In genomic region chr8:113791856-113792255, GRCm38 (mm10) we compare ENCODE assay signal across 12 mouse cellular contexts. TPM values are rescaled to one million over a fixed set of nuclear protein-coding genes. Genes with fewer than 3 reads are reported as not detected.
DNase-seq lines count a peak whose midpoint lies in the region; ATAC-seq and TF ChIP-seq lines count a peak whose summit lies in the region.
"Had no signal": no experiment of that assay in that cellular context is flagged by ENCODE, and none has a peak within 500 bp of the region (broad histone marks: within the 10 kb centered on the region; RNA-seq: fewer than 3 reads in every experiment).

No protein-coding gene starts in this region.

- H3K4me1 ChIP-seq in embryonic facial prominence, embryonic 10.5 days, result no peaks in the 10 kb centered on the region
- H3K4me1 ChIP-seq in lung, embryonic 14.5 days (ENCODE audit: insufficient read depth), result no peaks in the 10 kb centered on the region

- H3K27ac ChIP-seq in layer of hippocampus, adult 2 months, result no peak overlapping the region
- no peak overlapping the region for H3K27ac ChIP-seq in embryonic facial prominence, embryonic 10.5 days (replicated peaks)
- no peak overlapping the region for H3K27ac ChIP-seq in lung, embryonic 14.5 days (ENCODE audit: low read depth)

- H3K36me3 ChIP-seq in embryonic facial prominence, embryonic 10.5 days (replicated peaks), result no peaks in the 10 kb centered on the region
- no peaks in the 10 kb centered on the region for H3K36me3 ChIP-seq in lung, embryonic 14.5 days (ENCODE audit: insufficient read depth)

- DNase-seq in embryo, embryonic 9.5 days (ENCODE audit: extremely low spot score), result peak; percentile 30
- no peak for DNase-seq in embryo, embryonic 11 days
- DNase-seq in layer of hippocampus, postnatal 10 days (ENCODE audit: low spot score in 2 of 2), result peak; percentile 9 to 17
- DNase-seq in layer of hippocampus, adult 2 months (ENCODE audit: low spot score in 2 of 2), result no peak
- peak; percentile 74 for DNase-seq in embryonic facial prominence, embryonic 10.5 days (ENCODE audit: low spot score)
- no peak for DNase-seq in lung, embryonic 14.5 days
- DNase-seq in natural killer cell, adult 2 months (ENCODE audit: low spot score in 2 of 2), result no peak
- DNase-seq: thymus, postnatal 25 days had no signal

- TF ChIP-seq CTCF in layer of hippocampus, adult 2 months (conservative IDR thresholded peaks at IDR 0.05), result no peak
- no peak for TF ChIP-seq CTCF in lung, embryonic 14.5 days (IDR thresholded peaks at IDR 0.05; ENCODE audit: low read depth)

- H3K9me3 ChIP-seq in embryonic facial prominence, embryonic 10.5 days, result no peaks in the 10 kb centered on the region
- no peaks in the 10 kb centered on the region for H3K9me3 ChIP-seq in lung, embryonic 14.5 days (ENCODE audit: low read depth, low read length)

- WGBS in embryonic facial prominence, embryonic 10.5 days, result no CpG with 5 or more reads among the region's 13 CpGs
- WGBS in lung, embryonic 14.5 days, result 52% methylated on average over 13 of the region's 13 CpGs

- no peak overlapping the region for H3K4me2 ChIP-seq in lung, embryonic 14.5 days

- H3K9ac ChIP-seq in lung, embryonic 14.5 days, result no peak overlapping the region

- peak; percentile 75 for ATAC-seq in lung, embryonic 14.5 days (ENCODE audit: insufficient read depth)
- ATAC-seq in inflammation-experienced regulatory T-cells, adult 6 months, result no peak
- ATAC-seq: intestine, postnatal 0 days had no signal

- no peaks in the 10 kb centered on the region for H3K27me3 ChIP-seq in embryonic facial prominence, embryonic 10.5 days (replicated peaks; ENCODE audit: low read depth, poor library complexity, severe bottlenecking)
- no peaks in the 10 kb centered on the region for H3K27me3 ChIP-seq in lung, embryonic 14.5 days (ENCODE audit: insufficient read depth, low read length)

- H3K4me3 ChIP-seq in layer of hippocampus, adult 2 months, result no peak overlapping the region
- H3K4me3 ChIP-seq in embryonic facial prominence, embryonic 10.5 days, result no peak overlapping the region
- H3K4me3 ChIP-seq in lung, embryonic 14.5 days (ENCODE audit: low read depth, low read length), result no peak overlapping the region
- H3K4me3 ChIP-seq: erythroblast, embryonic 14.5 days had no signal

RNA-seq across cellular contexts. Expression of gene Adamts18, which starts 56.7 kb away (rescaled TPM):
- total RNA-seq in layer of hippocampus, postnatal 10 days (2021), result 10 to 100 TPM in 1 of 2 experiments, 1 to 10 TPM in 1; 9.6 to 11.2 TPM
- 1 to 10 TPM; 1.3 to 1.9 TPM for total RNA-seq in layer of hippocampus, adult 2 months (2021)
- polyA plus RNA-seq in embryonic facial prominence, embryonic 10.5 days (2016; fragmentation: Nextera tagmentation; extraction: Ambion mirVana), result 3.7 and 4.6 TPM in 2 replicates
- 11.5 and 13.1 TPM in 2 replicates for polyA plus RNA-seq in lung, embryonic 14.5 days (2014; fragmentation: Nextera tagmentation; extraction: Ambion mirVana)
- polyA plus RNA-seq in inflammation-experienced regulatory T-cells, adult 6 months (2017; shearing (Covaris generic)), result not detected
- total RNA-seq: MEL had no signal
- polyA plus RNA-seq: erythroblast, embryonic 14.5 days had no signal

Comparison
In these comparisons a context has a peak if more than half of its experiments do, and no peak if none do; other contexts are left out.
1. DNase-seq: peak in embryo, embryonic 9.5 days (single experiment), layer of hippocampus, postnatal 10 days (2 of 2) and embryonic facial prominence, embryonic 10.5 days (single experiment); none in embryo, embryonic 11 days (single experiment), layer of hippocampus, adult 2 months (0 of 2), lung, embryonic 14.5 days (single experiment) and natural killer cell, adult 2 months (0 of 2).